Mouse (Mus musculus): ENCODE results near the gene Nod1.

Gene Nod1

GRCm38 (mm10) chr6:54883424-54883823, 89.0 kb downstream of the Nod1 start:
- no peak for DNase-seq (ENCODE audit: low read depth)

- no peak for DNase-seq (ENCODE audit: low read depth)
Measured at GRCm38 (mm10) chr6:54880086-54880485, 92.3 kb downstream of the Nod1 start.

GRCm38 (mm10) chr6:54878546-54878945, 93.9 kb downstream of the Nod1 start:
- no peak for DNase-seq (ENCODE audit: low read depth)

GRCm38 (mm10) chr6:54877651-54878050, 94.8 kb downstream of the Nod1 start:
- DNase-seq (ENCODE audit: low read depth), result no peak

- no peak for DNase-seq (ENCODE audit: low read depth)
Measured at GRCm38 (mm10) chr6:54876782-54877181, 95.6 kb downstream of the Nod1 start.

Data from naive thymus-derived CD4-positive, alpha-beta T cell, adult 2 months (primary cell).